Mouse (Mus musculus): ENCODE results near the gene Tmco2. TPM values are rescaled to one million over a fixed set of nuclear protein-coding genes. Genes with fewer than 3 reads are reported as not detected.

Gene Tmco2
- not detected for polyA plus RNA-seq (2017; shearing (Covaris generic))

DNA sequence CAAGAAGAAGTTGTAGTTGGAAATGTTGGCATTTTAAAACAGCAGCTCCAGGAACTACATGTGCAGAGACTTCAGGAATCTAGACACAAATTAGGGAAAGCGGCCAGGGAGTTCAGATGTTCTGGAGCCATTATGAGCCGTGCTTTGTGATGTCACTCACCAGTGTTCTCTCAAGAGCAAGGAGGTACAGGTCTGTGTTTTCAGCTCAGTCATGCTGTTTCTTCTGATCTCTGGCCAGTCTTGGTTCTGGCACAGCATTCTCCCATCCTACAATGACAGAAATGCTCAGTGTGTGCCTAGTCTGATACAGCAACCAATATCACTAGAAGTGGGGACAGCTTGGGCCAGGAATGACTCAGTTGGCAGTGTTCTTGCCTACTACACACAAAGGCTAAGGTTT lies at the start of gene Tmco2:
TSS of gene Tmco2 (minus strand) at position 101 of the 400 bp plus-strand sequence.

DNA sequence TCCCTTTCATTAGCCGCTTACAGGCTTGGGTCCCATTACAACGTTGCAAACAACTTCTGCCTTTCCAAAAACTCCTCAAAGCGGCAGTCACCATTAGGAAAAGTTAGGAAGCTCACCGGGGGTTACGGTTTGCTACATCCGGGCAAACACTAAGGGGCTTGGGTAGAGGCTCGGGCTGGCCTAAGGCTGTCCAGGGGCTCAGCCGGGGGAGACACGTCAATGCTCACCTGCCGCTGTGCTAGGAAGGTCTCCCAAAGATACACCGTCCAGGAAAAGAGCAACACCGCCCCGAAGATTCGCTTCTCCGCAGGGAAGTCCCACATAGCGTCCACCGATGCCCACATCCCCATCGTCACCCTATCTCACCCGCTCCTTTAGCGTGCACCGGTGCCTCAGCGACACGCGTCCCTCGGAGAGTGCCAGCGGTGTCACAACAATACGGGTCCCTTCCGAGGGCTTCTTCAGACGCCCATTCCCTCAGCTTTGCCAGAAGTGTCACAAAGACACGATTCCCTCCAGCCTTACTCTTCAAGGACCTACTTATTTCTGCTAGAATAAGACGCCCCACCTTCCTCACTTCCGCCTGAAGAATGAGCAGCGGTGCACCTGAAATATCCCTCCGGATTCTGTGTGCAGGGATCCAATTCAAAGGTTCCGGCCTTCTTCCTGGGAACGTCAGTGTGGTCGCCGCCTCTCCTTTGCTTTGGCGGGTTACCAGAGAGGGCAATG lies 11.2 kb downstream of the Tmco2 start, which contains the start of gene Zmpste24:
TSS of gene Zmpste24 (minus strand) at position 592 of the 729 bp plus-strand sequence.

Other genes starting within 250 kb of the Tmco2 start
- 31.2 TPM for gene Exo5, start 184.2 kb downstream of the Tmco2 start, polyA plus RNA-seq (2017; shearing (Covaris generic))
- 2.0 TPM for gene Zfp69, start 157.5 kb downstream of the Tmco2 start, polyA plus RNA-seq (2017; shearing (Covaris generic))
- gene Smap2, start 92.0 kb downstream of the Tmco2 start, polyA plus RNA-seq (2017; shearing (Covaris generic)), result 25.9 TPM
- not detected for gene Col9a2, start 69.8 kb downstream of the Tmco2 start, polyA plus RNA-seq (2017; shearing (Covaris generic))
- 57.6 TPM for gene Zmpste24, start 11.0 kb downstream of the Tmco2 start, polyA plus RNA-seq (2017; shearing (Covaris generic))
- gene Rlf, start 105.9 kb upstream of the Tmco2 start, polyA plus RNA-seq (2017; shearing (Covaris generic)), result 48.6 TPM
- gene Gm12888, start 215.7 kb upstream of the Tmco2 start, polyA plus RNA-seq (2017; shearing (Covaris generic)), result not detected

Measured in activated CD4-positive, CD25-positive, alpha-beta regulatory T cell, adult 9 weeks (primary cell).